Mouse (Mus musculus) CH12.LX (cell line): ENCODE results near the gene Doc2a. TPM values are rescaled to one million over a fixed set of nuclear protein-coding genes. Genes with fewer than 3 reads are reported as not detected.

Experiments used
- DNase-seq: peaks from one replicate; pipeline ENCODE4 v3.0.0-alpha.2; 2013; ENCODE audit errors: extremely low read depth
- H3K27ac ChIP-seq: 2 replicates; pipeline ENCODE4 v1.5.1; 2012; ENCODE audit warnings: low read depth, mild to moderate bottlenecking, control low read depth, moderate library complexity; ENCODE audit not compliant: insufficient read depth
- H3K27me3 ChIP-seq: replicated peaks from 2 replicates; pipeline ENCODE3; 2012; ENCODE audit warnings: inconsistent platforms
- H3K36me3 ChIP-seq, 2 experiments: replicated peaks in 1 of 2; 2 replicates each; pipeline versions ENCODE3 to v1.6.1; 2012; ENCODE audit warnings: inconsistent platforms in 1 of 2, low read length in 1 of 2, mild to moderate bottlenecking in 1 of 2, mixed read lengths in 1 of 2, moderate library complexity in 1 of 2; ENCODE audit not compliant: control insufficient read depth in 1 of 2, insufficient read depth in 1 of 2
- H3K4me1 ChIP-seq, 2 experiments: 2 replicates each; pipeline ENCODE4 v1.6.1; 2012; ENCODE audit warnings: inconsistent platforms in 1 of 2, moderate library complexity in 1 of 2; ENCODE audit not compliant: insufficient read depth in 2 of 2, control insufficient read depth in 1 of 2
- H3K4me2 ChIP-seq: 2 replicates; pipeline ENCODE4 v1.6.1; 2012; ENCODE audit warnings: low read depth, mild to moderate bottlenecking, control low read depth; ENCODE audit not compliant: poor library complexity, insufficient read depth, severe bottlenecking
- H3K4me3 ChIP-seq, 3 experiments: fragments of 150-350 bp in 1 of 3; sonication (generic) in 1 of 3; replicated peaks in 1 of 3; 2 replicates each; pipeline versions ENCODE3 to v1.5.1; 2011 to 2012; ENCODE audit warnings: low read depth in 2 of 3, low read length in 2 of 3, mild to moderate bottlenecking in 2 of 3, moderate library complexity in 2 of 3, control low read depth in 1 of 3, improper control_type of control experiment in 1 of 3, inconsistent platforms in 1 of 3, mixed read lengths in 1 of 3; ENCODE audit not compliant: poor library complexity in 1 of 3
- H3K79me2 ChIP-seq: replicated peaks from 2 replicates; pipeline ENCODE4 v1.6.1; 2012; ENCODE audit warnings: mild to moderate bottlenecking, moderate library complexity; ENCODE audit not compliant: control insufficient read depth, poor library complexity, insufficient read depth, severe bottlenecking; ENCODE audit errors: extremely low read depth
- H3K9ac ChIP-seq: 2 replicates; pipeline ENCODE4 v1.6.1; 2012; ENCODE audit warnings: low read depth, mild to moderate bottlenecking, control low read depth, moderate library complexity; ENCODE audit not compliant: insufficient read depth
- H3K9me3 ChIP-seq: replicated peaks from 2 replicates; pipeline ENCODE3; 2012; ENCODE audit warnings: low read length, inconsistent platforms, mixed read lengths
- BHLHE40 ChIP-seq: IDR thresholded peaks from 2 replicates; pipeline ENCODE4 v1.6.1; 2011; ENCODE audit warnings: mild to moderate bottlenecking, low read depth, low read length, improper control_type of control experiment
- CHD1 ChIP-seq: IDR thresholded peaks from 2 replicates; pipeline ENCODE4 v1.6.1; 2012; ENCODE audit warnings: low read depth, low read length, improper control_type of control experiment, inconsistent platforms
- CTCF ChIP-seq, 2 experiments: IDR thresholded peaks in 1 of 2; conservative IDR thresholded peaks in 1 of 2; 2 replicates each; pipeline ENCODE4 v1.5.1; 2011 to 2012; ENCODE audit warnings: low read depth in 2 of 2, low read length in 2 of 2, improper control_type of control experiment in 1 of 2, inconsistent platforms in 1 of 2, mild to moderate bottlenecking in 1 of 2, moderate library complexity in 1 of 2
- E2F4 ChIP-seq: IDR thresholded peaks from 2 replicates; pipeline ENCODE4 v1.6.1; 2011; ENCODE audit warnings: low read depth, low read length, improper control_type of control experiment; ENCODE audit not compliant: insufficient replicate concordance
- ELF1 ChIP-seq: IDR thresholded peaks from 2 replicates; pipeline ENCODE4 v1.6.1; 2014; ENCODE audit warnings: low read depth, mild to moderate bottlenecking, inconsistent platforms, low read length, improper control_type of control experiment
- ETS1 ChIP-seq: conservative IDR thresholded peaks from 2 replicates; pipeline ENCODE4 v1.6.1; 2012; ENCODE audit warnings: low read depth, mild to moderate bottlenecking, inconsistent platforms, low read length, improper control_type of control experiment, moderate library complexity
- GABPA ChIP-seq: IDR thresholded peaks from 2 replicates; pipeline ENCODE4 v1.6.1; 2012; ENCODE audit warnings: low read depth, low read length, improper control_type of control experiment, inconsistent platforms; ENCODE audit not compliant: insufficient replicate concordance
- IRF4 ChIP-seq: IDR thresholded peaks from 2 replicates; pipeline ENCODE4 v1.6.1; 2014; ENCODE audit warnings: low read depth, mild to moderate bottlenecking, inconsistent platforms, low read length, improper control_type of control experiment
- JUN ChIP-seq: IDR thresholded peaks from 2 replicates; pipeline ENCODE4 v1.6.1; 2011; ENCODE audit warnings: low read depth, mild to moderate bottlenecking, low read length, improper control_type of control experiment, moderate library complexity; ENCODE audit not compliant: insufficient read depth
- JUND ChIP-seq: conservative IDR thresholded peaks from 2 replicates; pipeline ENCODE4 v1.6.1; 2011; ENCODE audit warnings: low read depth, low read length, improper control_type of control experiment
- MAX ChIP-seq: IDR thresholded peaks from 2 replicates; pipeline ENCODE4 v1.6.1; 2011; ENCODE audit warnings: low read length, improper control_type of control experiment
- MAZ ChIP-seq: IDR thresholded peaks from 2 replicates; pipeline ENCODE4 v1.6.1; 2012; ENCODE audit warnings: low read depth, mild to moderate bottlenecking, inconsistent platforms, low read length, improper control_type of control experiment, moderate library complexity
- MEF2A ChIP-seq: IDR thresholded peaks from 2 replicates; pipeline ENCODE4 v1.6.1; 2014; ENCODE audit warnings: low read depth, mild to moderate bottlenecking, inconsistent platforms, low read length, improper control_type of control experiment, borderline replicate concordance
- MXI1 ChIP-seq: IDR thresholded peaks from 2 replicates; pipeline ENCODE4 v1.6.1; 2011; ENCODE audit warnings: mild to moderate bottlenecking, low read depth, low read length, improper control_type of control experiment
- MYC ChIP-seq: IDR thresholded peaks from 2 replicates; pipeline ENCODE4 v1.6.1; 2011; ENCODE audit warnings: low read depth, mild to moderate bottlenecking, improper control_type of control experiment, low read length
- NELFE ChIP-seq: IDR thresholded peaks from 2 replicates; pipeline ENCODE4 v1.6.1; 2011; ENCODE audit warnings: low read depth, low read length, improper control_type of control experiment
- PAX5 ChIP-seq: IDR thresholded peaks from 2 replicates; pipeline ENCODE4 v1.6.1; 2012; ENCODE audit warnings: low read length, inconsistent platforms, mixed read lengths
- POLR2A ChIP-seq: IDR thresholded peaks from 2 replicates; pipeline ENCODE4 v1.6.1; 2011; ENCODE audit warnings: low read depth, mild to moderate bottlenecking, improper control_type of control experiment, low read length
- SIN3A ChIP-seq: IDR thresholded peaks from 2 replicates; pipeline ENCODE4 v1.6.1; 2012; ENCODE audit warnings: low read length, improper control_type of control experiment, inconsistent platforms
- SMC3 ChIP-seq: IDR thresholded peaks from 2 replicates; pipeline ENCODE4 v1.6.1; 2011; ENCODE audit warnings: low read depth, low read length, improper control_type of control experiment
- TBP ChIP-seq: conservative IDR thresholded peaks from 2 replicates; pipeline ENCODE4 v1.6.1; 2011; ENCODE audit warnings: low read depth, low read length, improper control_type of control experiment
- USF1 ChIP-seq: IDR thresholded peaks from 2 replicates; pipeline ENCODE4 v1.6.1; 2014; ENCODE audit warnings: low read depth, mild to moderate bottlenecking, inconsistent platforms, low read length, improper control_type of control experiment
- USF2 ChIP-seq: conservative IDR thresholded peaks from 2 replicates; pipeline ENCODE4 v1.6.1; 2011; ENCODE audit warnings: low read depth, low read length, improper control_type of control experiment
- ZC3H11A ChIP-seq: IDR thresholded peaks from 2 replicates; pipeline ENCODE4 v1.6.1; 2012; ENCODE audit warnings: low read depth, mild to moderate bottlenecking, inconsistent platforms, low read length, improper control_type of control experiment
- dilution Hi-C: fragments of 300-500 bp; cut with MboI; formaldehyde crosslinking; loops from 2 replicates; pipeline ENCODE4 v1.14.3; 2020; ENCODE audit warnings: low sequenced_read_pairs; ENCODE audit not compliant: extremely low pct_unique_long_range_greater_than_20kb, extremely low pct_ligation_motif_present
- in situ Hi-C: fragments of 300-500 bp; cut with MboI; formaldehyde crosslinking; loops from 3 replicates; pipeline ENCODE4 v1.14.3; 2019; ENCODE audit warnings: low sequenced_read_pairs, low pct_ligation_motif_present, low pct_unique_long_range_greater_than_20kb, mixed read lengths
- polyA plus RNA-seq: library from polyadenylated mRNA; unstranded; fragments of >175 nt; gene quantifications from 2 replicates; pipeline ENCODE4 v1.2.1, GENCODE M21; 2012; ENCODE audit warnings: low read depth; ENCODE audit not compliant: insufficient read length
- total RNA-seq, 2 experiments: library from RNA; depleted of rRNA; stranded (reverse); fragments of 300-350 nt in 1 of 2; fragments of >200 nt in 1 of 2; gene quantifications; 2 replicates each; pipeline ENCODE4 v1.2.3; 2012 to 2014

Gene Doc2a
- total and polyA plus RNA-seq, 3 experiments = 1.9 TPM; not detected in 2

DNA sequence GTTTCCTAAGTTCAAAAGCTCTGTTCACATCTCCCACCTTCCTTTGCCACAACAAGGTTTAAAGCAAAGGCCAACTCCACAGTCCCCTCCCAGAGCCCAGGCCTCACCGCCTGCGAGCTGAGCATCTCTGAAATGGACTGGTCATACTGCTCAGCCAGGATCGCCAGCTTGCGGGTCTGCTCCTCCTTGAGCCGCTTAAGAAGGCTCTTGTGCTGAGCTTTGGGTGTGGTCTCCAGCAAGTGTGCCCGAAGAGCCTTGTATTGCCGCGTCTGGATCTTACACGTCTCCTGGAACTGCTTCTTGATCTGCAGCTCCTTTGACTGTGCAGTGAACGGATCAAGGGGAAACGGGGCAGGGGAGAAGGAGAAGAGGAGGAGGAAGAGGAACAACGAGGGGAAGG, 20.8 kb downstream of the Doc2a start:
- H3K4me2 ChIP-seq = no peak overlapping the region
- H3K79me2 ChIP-seq = peaks cover 6% of the 10 kb centered on the region
- no peak for TF ChIP-seq ETS1
- TF ChIP-seq, all 38 proteins: peak for 0
- peaks cover 5 to 32% of the 10 kb centered on the region in 2 experiments for H3K4me1 ChIP-seq
- dilution Hi-C loops = no loop called here
- in situ Hi-C loops = no loop called here
- no peak for DNase-seq
- no peaks in the 10 kb centered on the region for H3K9me3 ChIP-seq
- H3K27ac ChIP-seq = no peak overlapping the region
- no peak overlapping the region for H3K4me3 ChIP-seq
- peaks cover 80 to 100% of the 10 kb centered on the region in 2 experiments for H3K36me3 ChIP-seq
- no peak overlapping the region for H3K9ac ChIP-seq
- no peaks in the 10 kb centered on the region for H3K27me3 ChIP-seq

DNA sequence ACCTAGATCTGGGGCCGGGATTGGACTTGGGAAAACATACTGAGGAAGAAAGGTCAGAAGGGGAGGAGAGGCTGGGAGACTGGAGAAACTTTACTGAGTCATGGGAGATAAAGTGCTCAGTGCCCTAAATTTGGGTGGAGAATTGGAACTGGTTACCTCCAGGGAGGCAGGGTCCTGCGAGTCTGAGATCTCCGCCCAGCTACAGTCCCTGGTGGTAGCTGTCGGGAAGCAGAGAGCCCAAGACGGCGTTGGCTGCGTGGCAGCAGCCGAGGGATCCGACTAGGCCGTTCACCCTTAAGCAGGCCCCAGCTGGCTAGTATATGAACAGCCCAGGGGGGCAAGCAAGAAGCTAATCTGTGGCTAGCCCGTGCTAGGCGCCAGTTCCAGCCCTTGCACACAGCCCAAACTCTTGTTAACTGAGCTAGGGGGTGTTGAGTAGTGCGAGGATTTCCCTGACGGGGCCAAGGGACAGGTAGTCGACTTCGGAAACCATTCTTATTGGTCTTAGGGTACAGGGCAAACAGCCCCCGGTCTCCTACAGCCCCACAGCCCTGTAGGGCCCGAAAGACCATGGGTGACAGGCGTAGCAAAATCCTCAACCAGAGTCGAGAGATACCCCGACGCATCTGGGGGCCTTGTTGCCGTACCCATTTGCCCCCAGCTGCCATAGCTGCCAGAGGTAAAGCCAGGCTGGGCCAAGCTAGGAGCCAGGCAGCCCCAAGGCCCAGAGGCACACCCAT, 22.7 kb downstream of the Doc2a start:
- Histone ChIP-seq H3K79me2 (no peaks in the 10 kb centered on the region), H3K27ac (no peak overlapping the region), H3K36me3 (peaks cover 86 to 100% of the 10 kb centered on the region in 2 experiments), H3K9me3 (no peaks in the 10 kb centered on the region), H3K4me3 (no peak overlapping the region), H3K4me1 (peaks cover 0 to 13% of the 10 kb centered on the region in 2 experiments; a peak in 2 of 4 replicates), H3K27me3 (no peaks in the 10 kb centered on the region), H3K9ac (no peak overlapping the region), H3K4me2 (no peak overlapping the region)
- DNase-seq = no peak
- TF ChIP-seq MEF2A (no peak), NELFE (no peak), MAX (no peak), IRF4 (no peak), MYC (no peak), JUN (no peak), PAX5 (no peak), POLR2A (no peak), MXI1 (no peak), USF1 (no peak), E2F4 (no peak), ZC3H11A (no peak)
- dilution Hi-C loops (no loop called here), in situ Hi-C loops (no loop called here)

DNA sequence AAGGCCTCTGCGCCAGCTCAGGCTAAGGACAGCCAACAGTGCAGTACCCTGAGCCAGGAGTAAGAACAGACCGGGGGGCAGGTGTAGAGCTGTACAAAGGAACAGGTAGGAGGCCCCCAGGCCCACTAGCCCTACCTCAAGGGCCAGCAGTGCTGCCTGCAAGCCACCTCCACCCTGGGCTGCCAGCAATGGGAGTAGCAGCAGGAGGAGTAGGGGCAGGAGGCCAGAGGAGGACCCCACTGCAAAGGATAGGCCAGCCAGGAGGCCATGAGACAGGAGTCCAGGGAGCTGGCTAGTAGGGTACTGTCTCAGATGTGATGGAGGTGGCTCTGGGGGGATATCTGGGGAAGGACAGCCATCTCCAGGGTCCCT, 23.3 kb downstream of the Doc2a start:
- H3K27me3 ChIP-seq = no peaks in the 10 kb centered on the region
- no peaks in the 10 kb centered on the region for H3K79me2 ChIP-seq
- no peak overlapping the region for H3K27ac ChIP-seq
- peaks cover 0 to 13% of the 10 kb centered on the region in 2 experiments; a peak in 2 of 4 replicates for H3K4me1 ChIP-seq
- dilution Hi-C loops (no loop called here), in situ Hi-C loops (no loop called here)
- no peak for DNase-seq
- no peak overlapping the region for H3K4me2 ChIP-seq
- H3K9ac ChIP-seq = no peak overlapping the region
- TF ChIP-seq USF1 (no peak), SIN3A (no peak), MEF2A (no peak), ETS1 (no peak), USF2 (no peak), NELFE (no peak), BHLHE40 (no peak), CHD1 (no peak), GABPA (no peak), SMC3 (no peak), TBP (no peak), E2F4 (no peak), IRF4 (no peak), CTCF (conservative IDR thresholded peaks at IDR 0.05 in 1 of 2, IDR thresholded peaks at IDR 0.05 in 1 of 2; ENCODE audit: low read depth in 2 of 2, low read length in 2 of 2) (no peak), ELF1 (no peak), JUND (no peak), ZC3H11A (no peak), MAZ (no peak)
- H3K9me3 ChIP-seq = no peaks in the 10 kb centered on the region
- no peak overlapping the region for H3K4me3 ChIP-seq
- H3K36me3 ChIP-seq = peaks cover 86 to 100% of the 10 kb centered on the region in 2 experiments
